Mouse (Mus musculus) testis, adult 2 months (tissue): Measurements from ENCODE around the gene Ak4. TPM values are rescaled to one million over a fixed set of nuclear protein-coding genes. Genes with fewer than 3 reads are reported as not detected.
A peak's percentile ranks its signal among the peaks of the same experiment; 100 is the strongest.

Experiments
- H3K27ac ChIP-seq: fragments of 200-500 bp; 2 replicates; pipeline ENCODE4 v1.5.1; 2012; ENCODE audit warnings: low read depth, low read length; ENCODE audit not compliant: control insufficient read depth, insufficient read depth
- H3K27me3 ChIP-seq: fragments of 200-500 bp; 2 replicates; pipeline ENCODE4 v1.6.1; 2012; ENCODE audit warnings: mild to moderate bottlenecking, low read length, moderate library complexity; ENCODE audit not compliant: control insufficient read depth, insufficient read depth
- H3K36me3 ChIP-seq: fragments of 200-500 bp; 2 replicates; pipeline ENCODE4 v1.6.1; 2012; ENCODE audit warnings: mild to moderate bottlenecking, low read length; ENCODE audit not compliant: control insufficient read depth, insufficient read depth
- H3K4me1 ChIP-seq: fragments of 200-500 bp; 2 replicates; pipeline ENCODE4 v1.6.1; 2012; ENCODE audit warnings: low read length; ENCODE audit not compliant: control insufficient read depth, insufficient read depth
- H3K4me3 ChIP-seq: fragments of 200-500 bp; 2 replicates; pipeline ENCODE4 v1.5.1; 2012; ENCODE audit warnings: low read depth, mild to moderate bottlenecking, low read length, moderate library complexity, mixed read lengths; ENCODE audit not compliant: control insufficient read depth
- CTCF ChIP-seq: fragments of 200-500 bp; IDR thresholded peaks from 2 replicates; pipeline ENCODE4 v1.5.1; 2012; ENCODE audit warnings: low read depth, mild to moderate bottlenecking, inconsistent platforms, low read length, moderate library complexity; ENCODE audit not compliant: control insufficient read depth, insufficient read depth, insufficient replicate concordance
- POLR2A ChIP-seq: fragments of 200-500 bp; IDR thresholded peaks from 2 replicates; pipeline ENCODE4 v1.6.1; 2012; ENCODE audit warnings: low read depth, mild to moderate bottlenecking, inconsistent platforms, low read length, moderate library complexity; ENCODE audit not compliant: control insufficient read depth
- polyA plus RNA-seq: library from polyadenylated mRNA; depleted of rRNA; stranded (reverse); fragments of >200 nt; gene quantifications from 2 replicates; pipeline ENCODE4 v1.2.3, GENCODE M21; 2012

Ak4 gene
- polyA plus RNA-seq, 1 experiment, result 4.2 TPM

DNA sequence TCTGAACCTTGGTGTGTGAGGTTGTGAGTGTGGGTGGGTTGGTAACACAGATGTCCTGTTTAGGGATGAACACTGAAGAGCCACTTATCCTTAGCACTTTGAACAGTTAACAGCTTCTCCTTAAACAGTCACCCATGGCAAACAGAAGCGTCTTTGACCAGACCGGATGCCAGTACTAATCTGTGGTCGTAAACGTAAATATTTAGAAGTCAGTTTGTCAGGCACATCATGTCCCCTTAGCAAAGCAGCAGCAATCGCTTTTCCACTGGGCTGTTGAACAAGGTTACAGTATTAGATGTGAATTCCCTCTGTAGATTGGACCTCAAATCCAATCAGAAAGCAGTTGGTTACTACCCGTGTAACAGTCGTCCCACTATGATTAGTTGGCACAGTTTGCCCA, 30.3 kb downstream of the Ak4 start:
- Histone ChIP-seq H3K4me3 (no peak overlapping the region), H3K36me3 (no peaks in the 10 kb centered on the region), H3K27ac (no peak overlapping the region), H3K4me1 (peaks cover 2% of the 10 kb centered on the region; the same call in 1 of the 2 replicates), H3K27me3 (no peaks in the 10 kb centered on the region)
- no peak for TF ChIP-seq CTCF
- no peak for TF ChIP-seq POLR2A

DNA sequence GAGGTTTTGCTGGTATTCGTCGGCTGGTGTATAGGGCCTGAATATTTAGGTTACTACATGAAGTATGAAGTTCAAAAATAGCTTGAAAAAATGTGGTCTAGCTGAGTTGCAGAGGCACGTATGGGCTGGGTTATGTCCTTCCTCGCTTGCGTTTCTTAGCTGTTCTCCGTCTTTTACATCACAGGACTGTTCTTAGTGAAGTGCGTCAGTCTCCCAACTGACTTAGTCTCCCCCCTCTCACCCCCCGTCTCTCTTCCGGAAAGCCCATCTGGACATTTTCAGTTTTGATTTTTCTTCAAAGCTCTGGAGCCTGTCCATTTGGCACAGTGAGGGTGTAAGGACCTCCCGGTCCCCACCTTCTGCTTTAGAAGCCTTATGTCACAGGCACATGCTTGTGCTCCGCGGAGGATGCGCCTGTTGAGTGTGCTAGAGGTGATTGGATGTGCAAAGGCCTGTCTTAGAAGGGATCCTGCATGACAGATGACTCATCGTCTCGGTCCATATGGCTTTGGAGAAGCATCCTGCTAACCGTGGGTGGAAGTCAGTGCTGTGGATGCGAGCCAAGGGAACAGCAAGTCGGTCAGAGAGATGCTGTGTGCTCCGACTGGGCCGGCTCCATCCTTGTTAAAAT, 31.2 kb downstream of the Ak4 start:
- Histone ChIP-seq H3K4me3 (no peak overlapping the region), H3K27ac (no peak overlapping the region), H3K4me1 (peaks cover 4% of the 10 kb centered on the region; the same call in 1 of the 2 replicates), H3K36me3 (no peaks in the 10 kb centered on the region), H3K27me3 (no peaks in the 10 kb centered on the region)
- no peak for TF ChIP-seq CTCF
- no peak for TF ChIP-seq POLR2A

DNA sequence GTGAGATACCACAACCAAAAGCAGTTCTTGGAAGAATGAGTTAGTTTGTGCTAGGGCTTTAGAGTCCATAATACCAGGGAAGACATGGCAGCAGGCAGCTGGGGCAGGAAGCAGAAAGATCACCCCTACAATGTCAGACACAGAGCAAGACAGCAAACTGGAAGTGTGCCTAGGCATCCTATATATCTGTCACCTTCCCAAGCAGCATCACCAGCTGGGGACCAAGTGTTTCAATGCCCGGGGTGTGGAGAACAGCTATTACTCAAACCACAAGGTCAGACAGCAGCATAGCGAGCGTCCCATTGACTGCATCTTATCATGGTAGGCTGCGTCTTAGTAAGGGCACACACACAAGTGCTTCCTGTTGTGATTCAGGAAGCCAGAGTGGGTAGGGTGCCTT, 32.0 kb downstream of the Ak4 start:
- no peak overlapping the region for H3K27ac ChIP-seq
- H3K27me3 ChIP-seq, result no peaks in the 10 kb centered on the region
- H3K4me1 ChIP-seq, result peaks cover 4% of the 10 kb centered on the region; the same call in 1 of the 2 replicates
- no peak overlapping the region for H3K4me3 ChIP-seq
- TF ChIP-seq CTCF (no peak), POLR2A (no peak)
- H3K36me3 ChIP-seq, result no peaks in the 10 kb centered on the region

DNA sequence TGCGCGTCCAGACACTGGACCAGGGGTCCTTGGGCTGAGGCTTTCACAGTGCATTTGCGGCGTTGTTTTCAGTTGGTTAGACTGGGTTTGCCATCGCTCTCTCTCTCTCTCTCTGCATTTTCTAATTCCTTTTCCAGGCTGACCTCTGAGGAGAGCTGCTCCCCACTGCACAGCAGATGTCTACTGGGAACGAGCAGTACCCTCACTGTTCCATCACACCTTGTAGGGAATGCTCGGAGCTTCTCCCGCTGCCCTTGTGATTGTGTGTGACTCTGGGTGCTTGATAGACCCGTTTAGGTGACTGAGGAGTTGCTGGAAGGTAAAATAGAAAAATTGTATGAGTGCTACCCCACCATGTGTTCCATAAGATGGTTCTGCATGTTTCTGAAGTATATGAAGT, 33.8 kb downstream of the Ak4 start:
- TF ChIP-seq POLR2A, result no peak
- no peak for TF ChIP-seq CTCF
- Histone ChIP-seq H3K27me3 (no peaks in the 10 kb centered on the region), H3K36me3 (no peaks in the 10 kb centered on the region), H3K4me1 (peaks cover 4% of the 10 kb centered on the region; the same call in 1 of the 2 replicates), H3K27ac (no peak overlapping the region), H3K4me3 (no peak overlapping the region)

DNA sequence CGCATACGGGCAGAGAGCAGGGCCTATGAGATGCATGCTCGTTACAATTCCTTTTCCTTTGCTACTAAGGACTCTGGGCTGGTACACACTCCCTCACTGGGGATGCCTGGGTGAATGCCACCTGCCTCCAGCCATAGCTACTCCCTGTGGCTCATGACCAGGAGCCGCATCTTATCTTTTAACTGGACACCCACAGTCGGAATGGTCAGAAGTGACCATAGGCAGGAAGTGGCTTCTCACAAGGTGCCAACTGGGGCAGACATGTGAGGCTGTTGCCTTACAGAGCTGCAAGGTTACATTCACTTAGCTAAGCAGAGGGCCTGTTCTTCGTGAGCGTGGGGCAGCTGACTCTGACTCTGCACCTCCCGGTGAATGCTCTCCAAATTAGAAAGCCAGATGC, 38.1 kb downstream of the Ak4 start:
- Histone ChIP-seq H3K4me3 (no peak overlapping the region), H3K27me3 (no peaks in the 10 kb centered on the region), H3K36me3 (no peaks in the 10 kb centered on the region), H3K4me1 (peaks cover 4% of the 10 kb centered on the region; the same call in 1 of the 2 replicates), H3K27ac (no peak overlapping the region)
- no peak for TF ChIP-seq POLR2A
- TF ChIP-seq CTCF, result no peak

DNA sequence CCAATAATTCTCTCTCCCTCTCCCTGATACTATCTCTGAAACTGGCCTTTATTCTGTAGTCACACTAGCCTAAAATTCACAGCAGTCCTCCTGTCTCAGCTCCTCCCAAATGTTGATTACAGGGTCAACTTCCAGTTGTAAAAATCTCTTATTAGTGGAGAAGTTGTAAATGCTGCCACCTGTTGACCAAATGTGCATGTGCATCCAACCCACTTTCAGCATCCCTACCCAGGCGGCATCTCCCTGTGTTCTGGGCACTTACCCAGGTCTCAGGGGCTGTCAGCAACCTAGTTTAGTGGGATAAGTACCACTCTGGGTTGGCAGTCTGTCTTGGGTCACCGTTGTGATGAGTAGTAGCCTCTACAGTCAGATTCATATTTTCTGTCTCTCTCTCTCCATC, 39.3 kb downstream of the Ak4 start:
- Histone ChIP-seq H3K4me1 (peaks cover 4% of the 10 kb centered on the region; the same call in 1 of the 2 replicates), H3K27me3 (no peaks in the 10 kb centered on the region), H3K4me3 (no peak overlapping the region), H3K27ac (no peak overlapping the region), H3K36me3 (no peaks in the 10 kb centered on the region)
- TF ChIP-seq POLR2A (no peak), CTCF (peak; percentile 51; the same call in 1 of the 2 replicates)

DNA sequence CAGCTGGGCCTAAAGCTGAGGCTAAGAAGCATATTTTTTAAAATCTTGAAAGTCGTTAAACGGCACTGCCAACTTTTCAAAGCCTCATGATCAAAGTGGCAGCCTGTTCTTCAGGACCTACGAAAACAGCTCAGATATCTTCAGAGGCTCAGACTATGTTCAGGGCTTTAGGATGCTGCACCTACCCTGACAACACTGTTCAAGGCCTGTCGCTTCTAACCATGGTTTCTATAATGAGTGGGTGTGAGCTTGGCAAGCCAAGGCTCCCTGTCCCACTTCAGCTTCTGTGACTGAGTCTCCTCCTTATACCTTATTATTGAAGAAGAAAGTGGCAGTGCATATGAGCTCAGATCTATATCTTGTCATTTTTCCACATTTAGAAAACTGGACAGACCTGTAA, 40.3 kb downstream of the Ak4 start:
- Histone ChIP-seq H3K4me1 (0 out of 2 replicates have a peak, but pooled peaks cover 2% of the 10 kb centered on the region), H3K27ac (no peak overlapping the region), H3K4me3 (no peak overlapping the region), H3K36me3 (no peaks in the 10 kb centered on the region), H3K27me3 (no peaks in the 10 kb centered on the region)
- TF ChIP-seq CTCF (no peak), POLR2A (no peak)
